Mouse (Mus musculus) heart, postnatal 0 days (tissue): ENCODE measurements at regions not wholly inside any gene's neighbourhood (a gene's known extent, or its start where the extent isn't known, plus 50 kb on each side); places are given as distances from the start of the nearest gene placed in this dataset.

ENCODE experiments used
- ATAC-seq: fragments of 200-750 bp; cut with Nextera tagmentation; 2 replicates; pipeline ENCODE4 v1.8.0; 2017; ENCODE audit warnings: low read depth, moderate number of reproducible peaks, moderate library complexity; ENCODE audit not compliant: insufficient read depth
- DNase-seq: peaks from one replicate; pipeline ENCODE4 v3.0.0-alpha.2; 2016; ENCODE audit warnings: low spot score
- H3K27ac ChIP-seq: fragments of 300-500 bp; sonication (generic); 2 replicates; pipeline ENCODE4 v1.5.1; 2014; ENCODE audit warnings: low read depth, mild to moderate bottlenecking
- H3K27me3 ChIP-seq: fragments of 300-500 bp; sonication (generic); 2 replicates; pipeline ENCODE4 v1.6.1; 2014; ENCODE audit warnings: low read length, mixed read lengths; ENCODE audit not compliant: control insufficient read depth, insufficient read depth
- H3K36me3 ChIP-seq: fragments of 300-500 bp; sonication (generic); replicated peaks from 2 replicates; pipeline ENCODE4 v1.6.1; 2014; ENCODE audit warnings: low read length, mixed read lengths; ENCODE audit not compliant: control insufficient read depth, insufficient read depth
- H3K4me1 ChIP-seq: fragments of 300-500 bp; sonication (generic); 2 replicates; pipeline ENCODE4 v1.6.1; 2014; ENCODE audit warnings: antibody characterized with exemption; ENCODE audit not compliant: control insufficient read depth, insufficient read depth
- H3K4me2 ChIP-seq: fragments of 300-500 bp; sonication (generic); 2 replicates; pipeline ENCODE4 v1.6.1; 2014; ENCODE audit warnings: low read depth, mild to moderate bottlenecking, low read length, moderate library complexity
- H3K4me3 ChIP-seq: fragments of 300-500 bp; sonication (generic); 2 replicates; pipeline ENCODE4 v1.5.1; 2014; ENCODE audit warnings: low read depth, low read length
- H3K9ac ChIP-seq: fragments of 300-500 bp; sonication (generic); replicated peaks from 2 replicates; pipeline ENCODE4 v1.6.1; 2014; ENCODE audit warnings: low read depth, low read length, mixed read lengths
- H3K9me3 ChIP-seq: fragments of 300-500 bp; sonication (generic); replicated peaks from 2 replicates; pipeline ENCODE4 v1.6.1; 2016; ENCODE audit warnings: low read length; ENCODE audit not compliant: control insufficient read depth
- CTCF ChIP-seq: IDR thresholded peaks from 2 replicates; pipeline ENCODE4 v1.5.1; 2016; ENCODE audit warnings: antibody characterized with exemption, control low read depth, low read depth
- EP300 ChIP-seq: IDR thresholded peaks from 2 replicates; pipeline ENCODE4 v1.6.1; 2016; ENCODE audit warnings: antibody characterized with exemption, low read depth
- WGBS: fragments of 180-500 bp; shearing (Covaris S2); extraction: QIAGEN DNeasy Blood & Tissue Kit; methylation state at CpG from one replicate; pipeline ENCODE4 v1.1.7; 2014; 5-methylcytosine and 5-hydroxymethylcytosine counted together

GRCm38 (mm10) chr15:63484217-63484887 lies 360.6 kb downstream of the Gsdmc2 start:
- DNase-seq: peak; percentile 57
- Histone ChIP-seq H3K27ac (peak overlapping the region; percentile 59), H3K4me1 (peaks cover 7% of the 10 kb centered on the region; the same call in 1 of the 2 replicates), H3K36me3 (no peaks in the 10 kb centered on the region), H3K9me3 (no peaks in the 10 kb centered on the region), H3K9ac (0 out of 2 replicates have a peak overlapping the region, but pooled peaks have one; percentile 37), H3K27me3 (no peaks in the 10 kb centered on the region), H3K4me2 (peak overlapping the region; percentile 21; the same call in 1 of the 2 replicates), H3K4me3 (no peak overlapping the region)
- ATAC-seq: peak; percentile 79
- TF ChIP-seq EP300 (no peak), CTCF (no peak)
- WGBS: 10% methylated on average over 4 of the region's 4 CpGs

GRCm38 (mm10) chr15:63479270-63479805 lies 365.6 kb downstream of the Gsdmc2 start:
- no peak for TF ChIP-seq EP300
- no peak for TF ChIP-seq CTCF
- no peak overlapping the region for H3K4me3 ChIP-seq
- 39% methylated on average over 1 of the region's 1 CpGs for WGBS
- no peaks in the 10 kb centered on the region for H3K36me3 ChIP-seq
- H3K27ac ChIP-seq: no peak overlapping the region
- DNase-seq (no peak), ATAC-seq (no peak)
- H3K9me3 ChIP-seq: no peaks in the 10 kb centered on the region
- no peaks in the 10 kb centered on the region for H3K27me3 ChIP-seq
- H3K4me2 ChIP-seq: no peak overlapping the region
- no peak overlapping the region for H3K9ac ChIP-seq
- no peaks in the 10 kb centered on the region for H3K4me1 ChIP-seq

- TF ChIP-seq EP300: no peak
- TF ChIP-seq CTCF: no peak
- WGBS: 60% methylated on average over 1 of the region's 1 CpGs
- Histone ChIP-seq H3K4me1 (no peaks in the 10 kb centered on the region), H3K9ac (no peak overlapping the region), H3K36me3 (no peaks in the 10 kb centered on the region), H3K27me3 (no peaks in the 10 kb centered on the region), H3K27ac (no peak overlapping the region), H3K4me3 (no peak overlapping the region), H3K9me3 (no peaks in the 10 kb centered on the region), H3K4me2 (no peak overlapping the region)
- DNase-seq: no peak
- ATAC-seq: no peak
These were observed 378.1 kb downstream of the Gsdmc2 start for GRCm38 (mm10) chr15:63466916-63467315.

GRCm38 (mm10) chr15:63452529-63452928 lies 392.4 kb downstream of the Gsdmc2 start:
- Histone ChIP-seq H3K9ac (no peak overlapping the region), H3K36me3 (no peaks in the 10 kb centered on the region), H3K27ac (no peak overlapping the region), H3K4me1 (no peaks in the 10 kb centered on the region), H3K4me3 (no peak overlapping the region), H3K9me3 (no peaks in the 10 kb centered on the region), H3K4me2 (no peak overlapping the region), H3K27me3 (no peaks in the 10 kb centered on the region)
- WGBS: 85% methylated on average over 3 of the region's 3 CpGs
- DNase-seq (no peak), ATAC-seq (no peak)
- no peak for TF ChIP-seq EP300
- TF ChIP-seq CTCF: no peak

GRCm38 (mm10) chr15:63446288-63446687 lies 398.7 kb downstream of the Gsdmc2 start:
- no peak for DNase-seq
- Histone ChIP-seq H3K9ac (no peak overlapping the region), H3K36me3 (no peaks in the 10 kb centered on the region), H3K4me2 (no peak overlapping the region), H3K4me1 (no peaks in the 10 kb centered on the region), H3K9me3 (no peaks in the 10 kb centered on the region), H3K4me3 (no peak overlapping the region), H3K27me3 (no peaks in the 10 kb centered on the region), H3K27ac (no peak overlapping the region)
- 72% methylated on average over 4 of the region's 4 CpGs for WGBS
- no peak for ATAC-seq
- no peak for TF ChIP-seq CTCF
- TF ChIP-seq EP300: no peak

- Histone ChIP-seq H3K9ac (no peak overlapping the region), H3K4me2 (no peak overlapping the region), H3K4me3 (no peak overlapping the region), H3K27ac (no peak overlapping the region), H3K4me1 (no peaks in the 10 kb centered on the region), H3K9me3 (no peaks in the 10 kb centered on the region), H3K36me3 (no peaks in the 10 kb centered on the region), H3K27me3 (no peaks in the 10 kb centered on the region)
- WGBS: 79% methylated on average over 4 of the region's 4 CpGs
- ATAC-seq (no peak), DNase-seq (no peak)
- TF ChIP-seq CTCF (no peak), EP300 (no peak)
These were observed 400.0 kb downstream of the Gsdmc2 start for GRCm38 (mm10) chr15:63445016-63445415.
